ENCODE assay signal across 18 mouse cellular contexts in the genomic region with DNA sequence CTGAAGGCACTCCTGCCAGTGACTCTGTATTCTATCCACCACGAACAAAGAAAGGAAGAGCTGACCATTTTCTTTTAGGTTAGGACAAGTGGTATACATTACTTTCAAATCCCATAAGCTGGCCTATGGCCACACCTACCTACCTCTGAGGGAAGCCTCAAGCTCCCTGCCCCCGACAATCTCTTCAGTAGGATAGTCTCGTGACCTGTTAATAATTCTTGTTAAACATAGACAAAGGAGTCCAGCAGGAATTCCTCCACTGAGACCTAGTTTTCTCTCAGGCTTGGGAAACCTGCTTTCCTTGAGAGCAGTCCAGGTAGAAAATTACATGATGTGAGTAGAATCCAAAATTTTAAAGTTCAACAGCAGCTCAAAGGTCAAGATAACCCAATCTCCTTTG.
"Had no signal": no experiment of that assay in that cellular context is flagged by ENCODE, and none has a peak within 500 bp of the region (broad histone marks: within the 10 kb centered on the region; RNA-seq: fewer than 3 reads in every experiment).

No protein-coding gene starts in this region.

- DNase-seq: layer of hippocampus, adult 9-11 months; liver; lung, adult 2 months; lung, postnatal 36 days; retina, postnatal 1 day; right cerebral cortex, postnatal 4 days; thymus, adult 2 months; thymus, postnatal 25 days had no signal

- H3K4me3 ChIP-seq: hindbrain, embryonic 12.5 days; limb, embryonic 12.5 days; liver, embryonic 15.5 days; midbrain, embryonic 13.5 days; myocyte; neural tube, embryonic 15.5 days; stomach, embryonic 15.5 days had no signal

- H3K4me1 ChIP-seq: liver, embryonic 15.5 days had no signal

- H3K9ac ChIP-seq: hindbrain, embryonic 12.5 days; limb, embryonic 12.5 days; liver, embryonic 15.5 days; midbrain, embryonic 13.5 days; neural tube, embryonic 15.5 days; stomach, embryonic 15.5 days had no signal

- H3K27ac ChIP-seq: hindbrain, embryonic 12.5 days; limb, embryonic 12.5 days; liver, embryonic 15.5 days; midbrain, embryonic 13.5 days; neural tube, embryonic 15.5 days; stomach, embryonic 15.5 days had no signal

- H3K4me2 ChIP-seq: hindbrain, embryonic 12.5 days; limb, embryonic 12.5 days; liver, embryonic 15.5 days; midbrain, embryonic 13.5 days; neural tube, embryonic 15.5 days; stomach, embryonic 15.5 days had no signal

- H3K9me3 ChIP-seq: hindbrain, embryonic 12.5 days; limb, embryonic 12.5 days; liver, embryonic 15.5 days; midbrain, embryonic 13.5 days; neural tube, embryonic 15.5 days; stomach, embryonic 15.5 days had no signal

- H3K27me3 ChIP-seq: hindbrain, embryonic 12.5 days; liver, embryonic 15.5 days; midbrain, embryonic 13.5 days; neural tube, embryonic 15.5 days; stomach, embryonic 15.5 days had no signal

- ATAC-seq: hindbrain, embryonic 16.5 days; inflammation-experienced regulatory T-cells, adult 6 months; lung, postnatal 0 days; midbrain, embryonic 13.5 days had no signal

- H3K36me3 ChIP-seq: hindbrain, embryonic 12.5 days; limb, embryonic 12.5 days; liver, embryonic 15.5 days; midbrain, embryonic 13.5 days; neural tube, embryonic 15.5 days; stomach, embryonic 15.5 days had no signal
